Mouse (Mus musculus): ENCODE data around the gene Eppin.
"Not testable (repeated sequence)": the region's sequence is repeated elsewhere in the genome, so short reads cannot be mapped to it uniquely, and the experiment has no call there.

The Eppin gene
- long read RNA-seq, experiment 1: 0 reads
- long read RNA-seq, experiment 2: 0 reads

DNA sequence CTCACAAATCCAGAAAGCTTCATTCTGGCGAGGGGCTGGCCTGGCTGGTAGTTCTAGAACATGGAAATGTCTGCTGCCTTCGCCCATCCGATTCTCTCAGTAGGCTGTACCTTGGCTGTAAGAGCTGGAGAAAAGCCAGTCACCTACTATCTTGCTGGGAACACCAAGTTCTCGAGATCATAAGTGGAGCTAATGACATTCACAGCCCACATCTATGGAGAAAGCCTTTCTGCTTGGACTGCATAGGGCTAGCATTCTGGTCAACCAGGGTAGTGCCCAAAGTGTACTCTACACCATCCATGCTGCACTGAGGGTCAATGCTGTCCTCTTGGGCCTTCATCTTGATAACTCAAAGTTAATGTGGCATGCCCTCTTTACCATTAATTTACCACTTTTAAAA lies at the start of gene Eppin:
Gene Eppin, minus strand, starts transcription at position 101 of the 400 bp plus-strand sequence.
- intact Hi-C loops (cut with DNase I): loop anchor here (10.0 kb wide), 1 partner anchor 61 kb away; the partner anchor contains the start of genes Wfdc10 and Wfdc9

DNA sequence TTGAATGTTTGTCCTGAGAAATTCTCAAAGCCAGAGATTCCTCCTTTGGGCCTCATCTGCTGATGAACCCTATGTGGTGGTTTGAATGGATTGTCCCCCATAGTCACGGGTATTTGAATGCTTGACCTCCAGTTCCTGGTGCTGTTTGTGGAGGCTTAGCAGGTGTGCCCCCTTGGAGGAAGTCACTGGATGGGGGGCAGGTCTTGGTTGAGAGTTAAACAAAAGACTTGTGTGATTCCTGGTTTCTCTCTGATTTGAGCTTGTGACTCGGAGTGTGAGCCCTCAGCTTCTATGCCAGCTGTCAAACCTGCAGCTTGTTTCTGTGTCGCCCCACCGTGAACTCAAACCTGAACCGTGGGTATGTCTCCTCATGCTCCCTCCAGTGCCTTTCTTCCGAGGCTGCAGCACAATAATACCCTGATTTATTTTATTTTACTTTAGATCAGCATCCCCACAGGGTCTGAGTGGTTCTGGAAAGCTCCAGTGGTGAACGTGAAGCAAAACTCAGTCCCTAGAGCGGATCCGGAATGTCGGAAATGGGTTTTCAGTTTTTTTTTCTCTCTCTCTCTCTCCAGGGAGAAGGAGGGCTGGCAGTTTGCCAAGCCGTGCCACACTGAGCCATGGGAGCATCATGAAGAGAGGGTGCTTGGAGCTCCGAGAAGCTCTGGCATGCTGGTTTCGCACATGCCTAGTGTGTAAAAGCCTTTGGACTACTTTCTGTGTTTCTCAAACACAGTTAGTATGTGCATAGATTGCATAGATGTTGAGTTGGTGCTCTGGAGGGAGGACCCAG lies 48.7 kb upstream of the Eppin start:
- intact Hi-C loops (cut with DNase I): no loop called here

DNA sequence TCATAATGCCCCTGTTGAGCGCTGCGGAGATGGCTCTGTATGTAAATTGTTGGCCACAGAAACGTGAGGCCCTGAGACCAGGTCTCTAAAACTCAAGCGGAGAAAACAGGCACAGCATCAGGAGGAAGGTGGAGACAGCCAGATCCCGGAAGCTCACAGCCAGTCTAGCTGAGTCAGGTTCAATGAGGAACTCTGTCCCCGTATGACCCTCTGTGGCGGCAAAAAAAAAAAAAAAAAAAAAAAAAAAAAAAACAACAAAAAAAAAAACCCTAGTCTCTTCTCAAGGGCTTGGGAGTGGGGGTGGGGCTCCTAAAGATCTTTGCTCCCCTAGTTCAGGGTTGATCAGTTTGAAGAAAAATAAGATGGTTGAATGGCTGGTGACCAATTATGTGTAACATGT lies 47.7 kb upstream of the Eppin start:
- intact Hi-C loops (cut with DNase I): no loop called here

DNA sequence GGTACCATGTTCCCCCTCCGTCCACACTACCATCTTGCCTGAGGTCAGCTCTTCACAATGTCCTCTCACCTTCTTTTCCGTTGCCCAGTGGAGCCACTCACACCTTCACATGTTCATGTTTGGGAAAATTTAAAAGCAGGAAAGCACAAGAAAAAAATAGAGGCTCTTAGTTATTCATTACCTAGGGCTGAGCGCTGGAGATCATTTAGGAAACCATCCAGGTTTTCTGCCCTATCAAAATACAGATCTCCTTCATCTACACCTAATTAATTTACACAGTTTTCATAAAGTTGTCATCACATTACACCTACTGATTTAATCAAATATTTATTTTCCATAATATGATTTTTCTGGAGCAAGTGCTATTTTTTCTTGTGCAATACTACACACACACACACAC lies 45.3 kb upstream of the Eppin start, which contains the start of gene Wfdc16:
Gene Wfdc16, minus strand, starts transcription at position 101 of the 400 bp plus-strand sequence.
- intact Hi-C loops (cut with DNase I): no loop called here

DNA sequence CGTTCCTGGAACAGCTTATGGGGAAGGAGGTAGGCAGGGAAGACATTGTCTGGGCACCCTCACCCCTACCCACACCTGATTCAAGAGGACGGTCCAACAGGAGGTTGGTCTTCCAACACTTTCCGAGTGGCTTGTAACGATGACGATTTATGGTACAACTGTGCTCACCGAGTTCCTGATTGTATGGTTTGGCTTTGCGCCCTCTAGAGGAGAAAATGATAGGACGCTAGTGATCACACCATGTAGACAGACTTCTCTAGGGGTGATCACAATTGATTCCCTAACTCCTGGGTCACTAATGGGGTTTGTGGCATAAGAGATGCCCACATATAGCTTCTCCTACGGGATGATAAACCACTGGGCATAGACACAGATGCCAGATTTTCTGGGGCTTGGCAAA lies 41.9 kb upstream of the Eppin start:
- intact Hi-C loops (cut with DNase I): no loop called here

DNA sequence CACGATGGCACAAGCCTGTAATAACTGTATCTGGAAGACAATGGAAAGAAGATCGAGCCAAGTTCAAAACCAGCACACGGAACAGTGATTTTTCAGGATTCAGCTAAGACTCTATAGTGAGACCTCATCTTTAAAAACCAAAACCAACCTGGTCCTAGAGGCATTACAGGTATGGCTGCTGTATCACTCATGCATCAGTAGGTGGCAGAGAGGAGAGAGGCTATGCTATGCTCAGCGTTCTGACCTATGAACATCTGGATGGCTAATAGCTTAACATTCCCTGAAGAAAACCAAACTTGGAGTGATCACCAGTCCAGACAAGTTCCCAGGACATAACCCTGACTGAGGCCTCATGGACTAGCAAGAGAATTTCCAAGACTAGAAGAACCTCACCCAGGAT lies 28.4 kb upstream of the Eppin start:
- intact Hi-C loops (cut with DNase I): no loop called here

DNA sequence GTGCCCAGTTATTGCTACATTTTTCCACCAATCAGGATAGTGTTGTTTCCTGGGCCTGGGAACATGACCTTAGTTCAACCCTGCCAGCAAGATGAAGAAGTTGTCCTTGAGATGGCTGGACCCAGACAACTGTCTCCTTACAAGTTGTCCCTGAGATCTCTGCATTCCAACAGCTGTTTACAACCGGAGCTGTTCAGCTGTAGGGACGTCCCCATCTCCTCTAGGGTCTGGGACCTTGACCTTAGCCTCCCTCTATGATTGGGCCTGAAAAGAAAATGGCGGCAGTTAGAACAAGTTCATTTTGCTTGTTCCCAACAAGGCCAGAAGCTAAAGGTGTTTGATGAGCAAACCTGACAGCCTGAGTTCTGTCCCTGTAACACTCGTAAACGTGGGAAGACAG lies 25.7 kb upstream of the Eppin start:
- intact Hi-C loops (cut with DNase I): no loop called here

DNA sequence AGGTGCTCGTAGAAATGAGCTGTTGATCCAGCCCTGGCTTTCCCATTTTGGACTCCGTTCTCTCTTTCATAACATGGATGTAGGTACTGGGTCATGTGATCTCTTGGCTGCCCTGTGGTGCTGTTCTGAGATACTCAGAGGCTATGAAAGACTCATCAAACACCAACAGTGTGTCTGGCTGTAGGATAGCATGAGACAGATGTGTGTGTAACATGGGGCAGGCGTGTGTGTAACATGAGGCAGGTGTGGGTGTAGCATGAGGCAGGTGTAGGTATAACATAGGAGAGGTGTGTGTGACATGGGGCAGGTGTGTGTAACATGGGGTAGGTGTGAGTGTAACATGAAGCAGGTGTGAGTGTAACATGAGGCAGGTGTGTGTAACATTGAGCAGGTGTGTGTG lies 22.0 kb upstream of the Eppin start:
- intact Hi-C loops (cut with DNase I): no loop called here

DNA sequence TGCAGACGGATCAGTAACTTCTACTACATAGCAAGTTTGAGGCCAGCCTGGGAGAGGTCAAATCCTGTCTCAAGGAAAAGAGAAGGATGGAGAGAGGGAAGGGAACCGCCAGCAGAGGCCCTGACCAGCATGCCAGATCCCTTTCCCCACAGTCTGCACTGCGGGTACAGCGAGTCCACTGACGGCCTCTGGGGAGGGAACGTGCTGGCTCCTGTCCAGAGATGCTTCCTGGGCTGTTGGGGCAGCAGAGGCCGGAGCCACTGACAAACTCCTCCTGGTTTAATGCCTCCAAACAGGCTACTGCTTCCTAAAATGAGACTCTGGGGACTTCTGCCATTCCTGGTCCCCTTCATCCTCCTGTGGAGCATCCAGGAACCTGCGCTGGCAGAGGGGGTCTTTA lies 20.1 kb upstream of the Eppin start, which contains the start of the genes Wfdc6b and Wfdc8:
Gene Wfdc6b, plus strand, starts transcription at position 52 of the 400 bp plus-strand sequence.
Gene Wfdc8, minus strand, starts transcription at position 156 of the 400 bp plus-strand sequence.
- intact Hi-C loops (cut with DNase I): not testable (repeated sequence)

DNA sequence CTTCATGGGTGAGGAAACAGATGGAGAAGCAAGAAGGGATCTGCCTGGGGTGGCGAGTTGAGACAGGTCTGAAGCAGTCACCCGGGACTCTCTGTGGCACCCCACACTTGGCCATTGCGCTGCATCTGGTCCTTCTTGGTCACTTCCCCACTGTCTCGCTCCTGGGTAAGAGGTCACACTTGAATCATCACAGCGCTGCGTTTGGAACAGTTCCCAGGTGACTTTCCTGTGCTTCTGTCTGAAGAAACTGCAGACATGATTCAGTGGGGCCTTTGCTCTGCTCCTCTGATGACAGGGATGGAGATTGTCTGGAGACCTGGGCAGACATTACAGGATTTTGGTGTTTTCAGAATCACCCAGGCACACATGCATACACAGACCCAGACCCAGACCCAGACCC lies 15.4 kb upstream of the Eppin start:
- intact Hi-C loops (cut with DNase I): no loop called here

DNA sequence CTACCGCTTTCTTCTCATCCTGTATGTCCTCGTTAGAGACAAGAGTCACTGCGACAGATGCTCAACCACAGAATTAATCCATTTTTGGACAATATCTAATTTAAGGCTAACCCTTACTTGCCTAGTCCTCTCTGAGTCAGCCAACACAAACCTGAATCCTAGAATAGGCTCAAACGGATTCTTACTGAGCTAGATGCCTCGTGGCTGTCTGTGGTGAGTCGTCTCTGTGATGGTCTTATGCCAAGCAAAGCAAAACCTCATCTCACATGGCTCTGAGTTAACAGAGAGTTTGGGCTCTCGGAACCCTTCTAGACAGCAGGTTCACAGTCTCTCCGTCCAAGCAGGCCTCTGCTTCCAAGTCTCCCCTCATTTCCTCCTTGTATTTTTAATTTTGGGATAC lies 11.0 kb upstream of the Eppin start:
- intact Hi-C loops (cut with DNase I): no loop called here

DNA sequence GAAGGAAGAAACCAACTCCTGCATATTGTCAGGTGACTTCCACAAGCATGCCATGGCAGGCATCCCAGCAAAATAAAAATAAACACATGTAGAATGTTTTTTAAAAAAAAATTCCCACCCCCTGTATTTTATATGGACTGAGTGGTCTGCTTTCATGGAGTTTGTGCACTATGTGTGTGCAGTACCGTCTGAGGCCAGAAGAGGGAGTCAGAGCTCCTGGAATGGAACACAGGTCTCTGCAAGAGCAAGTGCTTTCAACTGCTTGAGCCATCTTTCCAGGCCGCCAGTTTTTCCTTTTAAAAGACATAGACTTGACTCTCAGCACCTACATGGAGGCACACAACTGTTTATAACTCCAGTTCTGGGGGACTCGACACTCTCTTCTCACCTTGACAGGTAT lies 10.1 kb upstream of the Eppin start:
- intact Hi-C loops (cut with DNase I): no loop called here

DNA sequence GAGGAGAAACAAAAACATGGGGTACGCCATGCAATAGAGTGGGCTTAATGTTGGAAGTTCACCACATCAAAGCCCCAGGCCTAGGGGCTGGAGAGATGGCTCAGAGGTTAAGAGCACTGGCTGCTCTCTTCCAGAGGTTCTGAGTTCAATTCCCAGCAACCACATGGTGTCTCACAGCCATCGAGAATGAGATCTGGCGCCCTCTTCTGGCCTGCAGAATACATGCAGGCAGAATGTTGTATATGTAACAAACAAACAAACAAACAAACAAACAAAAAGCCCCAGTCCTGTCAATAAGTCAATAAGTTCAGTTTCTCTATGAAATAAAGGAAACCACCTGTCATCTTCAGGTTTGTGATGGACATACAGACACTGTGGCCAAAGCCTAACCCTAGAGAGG lies 6.8 kb upstream of the Eppin start:
- intact Hi-C loops (cut with DNase I): no loop called here

DNA sequence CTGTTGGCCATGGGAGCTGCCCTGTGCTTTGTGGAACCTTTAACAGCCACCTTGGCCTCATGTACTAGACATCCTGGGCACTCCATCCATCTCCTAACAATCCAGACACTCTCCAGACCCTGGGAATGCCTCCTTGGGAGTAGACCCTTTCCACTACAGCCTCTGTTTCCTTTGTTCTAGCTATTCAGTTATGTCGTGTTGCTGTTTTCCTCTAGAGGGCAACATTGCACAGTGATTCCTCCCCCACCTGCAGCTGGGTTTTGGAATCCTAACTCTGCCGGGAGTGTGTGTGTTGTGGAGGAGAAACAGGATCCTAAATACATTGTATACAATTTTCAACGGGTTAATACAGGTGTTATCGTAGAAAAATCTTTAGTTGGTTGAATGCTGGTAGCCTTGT lies 1.4 kb downstream of the Eppin start:
- intact Hi-C loops (cut with DNase I): loop anchor here (1.0 to 10.0 kb wide), 2 partner anchors 63 to 134 kb away; partner anchors contain the start of genes Wfdc10 and Wfdc9

DNA sequence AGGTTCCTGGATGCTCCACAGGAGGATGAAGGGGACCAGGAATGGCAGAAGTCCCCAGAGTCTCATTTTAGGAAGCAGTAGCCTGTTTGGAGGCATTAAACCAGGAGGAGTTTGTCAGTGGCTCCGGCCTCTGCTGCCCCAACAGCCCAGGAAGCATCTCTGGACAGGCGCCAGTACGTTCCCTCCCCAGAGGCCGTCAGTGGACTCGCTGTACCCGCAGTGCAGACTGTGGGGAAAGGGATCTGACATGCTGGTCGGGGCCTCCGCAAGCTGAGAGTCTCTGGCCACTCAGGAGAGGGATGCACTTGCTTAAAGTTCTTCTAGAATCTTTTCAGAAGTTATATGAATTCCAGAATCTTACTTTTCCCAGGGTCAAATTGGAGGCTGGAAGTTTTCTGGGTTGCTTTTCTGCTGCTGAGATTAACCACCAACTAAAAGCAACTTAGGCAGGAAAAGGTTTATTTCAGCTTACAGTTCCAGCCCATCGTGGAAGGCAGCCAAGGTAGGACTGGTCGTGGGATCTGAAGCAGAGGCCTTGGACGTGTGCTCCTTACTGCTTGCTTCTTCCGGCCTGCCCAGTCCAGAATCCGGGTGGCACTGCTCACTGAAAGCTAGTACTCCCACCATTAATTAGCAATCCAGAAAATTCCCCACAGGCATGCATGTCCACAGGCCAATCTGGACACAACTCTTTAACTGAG lies 8.2 kb downstream of the Eppin start, which contains the start of gene Wfdc6a:
Gene Wfdc6a, minus strand, starts transcription at position 423 of the 701 bp plus-strand sequence.
- intact Hi-C loops (cut with DNase I): not testable (repeated sequence)

DNA sequence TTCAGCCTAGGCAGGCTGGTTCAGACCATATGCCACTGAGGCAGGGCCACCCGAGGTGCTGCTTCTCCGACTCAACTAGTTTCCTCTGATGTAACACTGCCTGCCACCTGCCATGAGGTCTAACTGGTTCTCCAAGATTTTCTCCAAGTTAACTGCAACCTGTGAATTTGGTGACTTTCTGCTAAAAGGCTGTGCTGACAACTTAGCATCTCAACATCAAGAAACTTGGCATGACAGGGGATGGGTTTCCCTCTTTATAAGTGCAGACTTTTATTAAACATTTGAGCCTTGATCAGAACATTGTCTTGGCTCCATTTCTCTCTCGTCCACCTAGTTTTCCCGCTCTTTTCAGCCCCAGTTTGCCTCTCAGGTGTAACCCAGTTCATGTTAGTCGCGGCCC lies 20.0 kb downstream of the Eppin start, which contains the start of gene Spint3:
Gene Spint3, minus strand, starts transcription at position 101 of the 400 bp plus-strand sequence.
- intact Hi-C loops (cut with DNase I): not testable (repeated sequence)

DNA sequence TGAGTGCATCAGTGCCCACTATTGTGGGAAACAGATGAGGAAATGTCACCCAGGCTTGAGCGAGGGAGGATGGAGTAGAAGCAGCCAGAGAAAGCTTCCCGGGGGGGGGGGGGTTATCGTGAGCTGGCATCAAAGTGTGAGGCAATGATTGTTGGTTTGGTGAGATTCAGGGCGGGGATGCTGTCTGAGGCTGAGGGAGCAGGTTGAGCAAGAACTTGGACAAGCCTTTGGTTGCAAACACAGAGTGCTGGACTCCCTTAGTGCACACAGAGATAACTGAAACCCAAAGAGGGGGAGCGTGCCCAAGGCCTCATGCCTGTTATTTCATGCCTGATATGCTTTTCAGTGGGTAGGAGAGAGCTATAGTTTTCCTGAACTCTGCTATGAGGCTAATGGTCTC lies 25.9 kb downstream of the Eppin start:
- intact Hi-C loops (cut with DNase I): no loop called here

DNA sequence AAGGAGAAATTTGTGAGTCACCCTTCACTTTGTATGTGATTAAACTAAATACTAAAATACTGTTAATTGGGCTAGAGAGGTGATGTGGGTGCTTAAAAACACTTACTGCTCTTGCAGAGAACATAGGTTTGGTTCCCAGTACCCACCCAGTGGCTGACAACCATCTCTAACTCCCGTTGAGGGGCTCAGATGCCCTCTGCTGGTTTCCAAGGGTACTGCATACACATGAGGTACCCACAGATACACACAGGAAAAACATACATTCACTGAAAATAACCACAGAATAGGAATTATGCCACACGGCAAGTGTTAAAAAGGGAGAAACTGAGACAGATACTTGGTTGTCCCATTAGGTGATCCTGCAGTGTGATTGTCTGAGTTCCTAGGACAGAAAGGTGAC lies 26.4 kb downstream of the Eppin start:
- intact Hi-C loops (cut with DNase I): no loop called here

DNA sequence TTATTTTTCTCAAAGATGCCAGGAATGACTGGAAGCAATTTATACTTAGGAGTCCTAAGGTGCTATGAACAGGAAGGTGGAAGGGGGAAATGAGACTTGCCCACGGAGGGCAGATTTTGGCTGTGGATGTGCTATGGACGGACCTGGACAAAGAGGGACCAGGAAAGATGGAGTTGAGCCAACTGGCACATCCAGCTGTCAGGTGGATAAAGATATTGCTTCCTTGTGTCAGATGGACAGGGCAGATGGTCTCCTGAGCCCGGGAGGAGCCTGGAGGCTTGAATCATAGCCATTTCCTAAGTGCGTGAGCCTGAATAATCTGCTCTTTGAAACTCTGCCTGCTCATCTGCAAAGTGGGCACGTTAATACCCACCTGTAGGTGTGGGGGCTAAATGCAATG lies 29.0 kb downstream of the Eppin start:
- intact Hi-C loops (cut with DNase I): no loop called here

DNA sequence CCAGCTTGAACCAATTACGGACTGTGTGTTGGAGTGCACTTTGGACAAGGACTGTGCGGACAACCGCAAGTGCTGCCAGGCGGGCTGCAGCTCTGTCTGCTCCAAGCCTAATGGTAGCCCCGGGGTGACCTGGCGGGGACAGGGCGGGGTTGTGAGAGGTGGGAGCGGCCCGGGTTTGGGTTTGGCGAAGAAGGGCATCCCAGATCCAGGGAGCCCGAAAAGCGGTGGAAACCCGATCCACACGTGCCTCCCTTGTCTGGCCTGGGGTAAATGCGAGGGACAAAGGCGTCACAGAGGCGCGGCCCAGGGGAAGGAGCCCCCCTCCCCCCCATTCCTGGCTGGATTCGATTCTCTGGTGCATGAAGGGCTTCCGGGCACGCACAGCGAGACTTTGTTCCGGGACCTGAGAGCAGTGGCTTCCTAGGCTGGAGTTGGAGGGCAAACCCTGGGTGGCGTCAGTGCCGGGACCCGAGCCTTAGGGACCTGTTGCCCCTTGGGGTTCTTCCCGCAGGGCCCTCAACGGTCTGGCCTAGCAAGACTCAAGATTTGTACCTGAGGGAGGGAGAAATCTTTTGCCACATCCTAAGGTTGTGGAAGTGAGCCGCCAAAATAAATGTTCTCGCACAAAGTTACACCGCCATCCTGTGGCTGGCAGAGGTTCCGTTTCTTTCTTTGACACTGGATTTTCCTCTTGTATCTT lies 29.9 kb downstream of the Eppin start:
- intact Hi-C loops (cut with DNase I): no loop called here

DNA sequence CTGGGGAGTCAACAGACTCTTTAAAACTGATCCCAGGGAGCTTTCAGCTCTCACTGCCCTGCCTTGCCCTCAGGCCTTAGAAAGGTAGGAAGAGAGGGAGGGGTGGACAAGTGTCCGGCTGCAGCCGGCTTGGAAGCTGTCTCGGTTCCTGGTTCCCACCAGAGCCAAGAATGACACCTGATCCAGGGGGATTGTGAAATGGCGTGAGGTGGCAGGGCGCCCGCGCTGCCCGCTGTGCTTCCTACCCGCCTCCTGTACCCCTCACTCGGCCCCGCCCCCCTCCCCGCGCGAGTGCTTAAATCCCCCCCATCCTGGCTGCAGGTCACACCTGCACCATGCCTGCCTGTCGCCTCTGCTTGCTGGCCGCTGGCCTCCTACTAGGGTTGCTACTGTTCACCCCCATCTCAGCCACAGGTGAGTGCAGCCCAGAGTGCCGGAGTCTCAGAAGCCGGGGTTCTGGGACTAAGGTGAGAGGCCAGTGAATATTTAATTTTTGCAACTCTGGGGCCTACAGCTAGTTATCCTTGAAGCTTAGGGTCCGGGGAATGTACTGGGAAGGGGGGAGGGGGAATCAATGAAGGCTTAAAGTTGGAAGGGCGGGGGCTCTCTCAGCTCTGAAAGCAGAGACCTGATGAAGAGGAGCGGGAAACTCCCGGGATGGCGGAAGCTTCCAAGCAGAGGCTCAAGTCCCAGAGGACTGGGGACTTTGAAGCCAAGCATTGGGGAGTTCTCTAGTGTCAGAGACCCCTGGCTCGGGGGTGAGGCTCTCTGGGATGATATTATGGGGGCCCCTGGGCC lies 30.8 kb downstream of the Eppin start, which contains the start of gene Wfdc2:
Gene Wfdc2, plus strand, starts transcription at position 23 of the 798 bp plus-strand sequence.
- intact Hi-C loops (cut with DNase I): no loop called here
